Mouse (Mus musculus) frontal cortex, postnatal 10 days (tissue): ENCODE data around the gene Hoxa6.

Experiments used
- DNase-seq, 2 experiments: peaks; one replicate each; pipeline ENCODE4 v3.0.0; 2022; ENCODE audit warnings: low spot score in 2 of 2, mixed read lengths in 1 of 2

The Hoxa6 gene

GRCm38 (mm10) chr6:52201269-52201668 is 7.3 kb downstream of the Hoxa6 start:
- DNase-seq, result no peak

GRCm38 (mm10) chr6:52200751-52201250 is 7.7 kb downstream of the Hoxa6 start:
- DNase-seq, result no peak

- DNase-seq, result no peak
These were observed 8.3 kb downstream of the Hoxa6 start for GRCm38 (mm10) chr6:52200073-52200750.

GRCm38 (mm10) chr6:52197271-52197670 is 11.3 kb downstream of the Hoxa6 start:
- DNase-seq, result no peak

- no peak for DNase-seq
These were observed 11.7 kb downstream of the Hoxa6 start for GRCm38 (mm10) chr6:52196811-52197210.

GRCm38 (mm10) chr6:52194690-52195089 is 13.8 kb downstream of the Hoxa6 start:
- DNase-seq, result no peak

GRCm38 (mm10) chr6:52191860-52192550 is 16.5 kb downstream of the Hoxa6 start:
- no peak for DNase-seq

- no peak for DNase-seq
These were observed 17.4 kb downstream of the Hoxa6 start, which contains the start of gene Hoxa4 for GRCm38 (mm10) chr6:52190906-52191810. Gene Hoxa4, minus strand, starts transcription at chr6:52191753.

GRCm38 (mm10) chr6:52190410-52190809 is 18.1 kb downstream of the Hoxa6 start:
- no peak for DNase-seq

- DNase-seq, result no peak
These were observed 18.6 kb downstream of the Hoxa6 start for GRCm38 (mm10) chr6:52189909-52190308.

- no peak for DNase-seq
These were observed 19.3 kb downstream of the Hoxa6 start for GRCm38 (mm10) chr6:52189172-52189591.

GRCm38 (mm10) chr6:52186500-52186899 is 22.0 kb downstream of the Hoxa6 start:
- no peak for DNase-seq

GRCm38 (mm10) chr6:52185834-52186233 is 22.7 kb downstream of the Hoxa6 start:
- no peak for DNase-seq

- DNase-seq, result no peak
These were observed 23.3 kb downstream of the Hoxa6 start for GRCm38 (mm10) chr6:52185222-52185621.

- no peak for DNase-seq
These were observed 23.9 kb downstream of the Hoxa6 start for GRCm38 (mm10) chr6:52184668-52185067.

GRCm38 (mm10) chr6:52183311-52184080 is 25.0 kb downstream of the Hoxa6 start:
- no peak for DNase-seq

GRCm38 (mm10) chr6:52182793-52183192 is 25.7 kb downstream of the Hoxa6 start:
- no peak for DNase-seq

GRCm38 (mm10) chr6:52182030-52182429 is 26.5 kb downstream of the Hoxa6 start:
- no peak for DNase-seq

- no peak for DNase-seq
These were observed 27.8 kb downstream of the Hoxa6 start for GRCm38 (mm10) chr6:52180726-52181125.

- DNase-seq, result no peak
These were observed 28.3 kb downstream of the Hoxa6 start for GRCm38 (mm10) chr6:52180213-52180710.

GRCm38 (mm10) chr6:52179690-52180089 is 28.8 kb downstream of the Hoxa6 start:
- no peak for DNase-seq
